Mouse (Mus musculus) bone marrow macrophage, adult 2 months (primary cell): ENCODE results near the gene Fut8.

Experiments
- CTCF ChIP-seq: IDR thresholded peaks from 2 replicates; pipeline ENCODE4 v1.5.1; 2012; ENCODE audit warnings: low read depth, mild to moderate bottlenecking, low read length, moderate library complexity
- POLR2A ChIP-seq: IDR thresholded peaks from 2 replicates; pipeline ENCODE4 v1.6.1; 2012; ENCODE audit warnings: mild to moderate bottlenecking, low read depth, low read length, borderline replicate concordance

GRCm38 (mm10) chr12:77240372-77240771 lies 2.4 kb downstream of the Fut8 start:
- TF ChIP-seq CTCF (no peak), POLR2A (no peak)
